Mouse (Mus musculus): ENCODE measurements around the gene Ubqln3. TPM values are rescaled to one million over a fixed set of nuclear protein-coding genes. Genes with fewer than 3 reads are reported as not detected.

Gene Ubqln3
- 0.10 TPM in 1 of 2 replicates, not detected in the other for polyA plus RNA-seq (2015; fragmentation: Nextera tagmentation; extraction: Ambion mirVana)

GRCm38 (mm10) chr7:104143179-104143578, at the start of gene Ubqln3:
Gene Ubqln3 (minus strand): TSS chr7:104143279.
- DNase-seq (ENCODE audit: low spot score), result no peak

DNA sequence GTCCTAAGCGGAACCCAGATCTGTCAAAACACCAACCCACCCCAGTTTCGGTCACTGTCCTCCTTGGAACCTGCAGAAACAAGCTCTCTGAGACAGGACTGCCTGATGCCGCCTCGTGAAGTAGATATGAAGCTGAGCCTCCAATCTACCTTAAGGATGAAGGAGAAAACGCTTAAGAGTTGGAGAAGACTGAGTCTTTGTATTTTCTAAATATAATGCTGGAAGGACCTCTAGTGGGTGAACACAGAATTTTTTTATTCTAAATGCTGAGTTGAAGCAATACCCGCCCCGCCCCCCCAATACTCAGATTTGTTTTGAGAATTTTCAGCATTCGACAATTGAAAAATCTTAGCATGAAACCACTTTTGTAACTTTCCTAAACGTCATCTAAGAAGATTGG, 48.2 kb upstream of the Ubqln3 start:
- DNase-seq (ENCODE audit: low spot score), result peak; percentile 19

- DNase-seq (ENCODE audit: low spot score), result no peak
Measured at GRCm38 (mm10) chr7:104183292-104183691, 40.2 kb upstream of the Ubqln3 start, which contains the start of gene Olfr648. Gene Olfr648 (minus strand): TSS chr7:104183392.

- no peak for DNase-seq (ENCODE audit: low spot score)
Measured at GRCm38 (mm10) chr7:104179074-104179473, 36.0 kb upstream of the Ubqln3 start.

- no peak for DNase-seq (ENCODE audit: low spot score)
Measured at GRCm38 (mm10) chr7:104178422-104179054, 35.5 kb upstream of the Ubqln3 start.

GRCm38 (mm10) chr7:104175085-104175484, 32.0 kb upstream of the Ubqln3 start:
- no peak for DNase-seq (ENCODE audit: low spot score)

DNA sequence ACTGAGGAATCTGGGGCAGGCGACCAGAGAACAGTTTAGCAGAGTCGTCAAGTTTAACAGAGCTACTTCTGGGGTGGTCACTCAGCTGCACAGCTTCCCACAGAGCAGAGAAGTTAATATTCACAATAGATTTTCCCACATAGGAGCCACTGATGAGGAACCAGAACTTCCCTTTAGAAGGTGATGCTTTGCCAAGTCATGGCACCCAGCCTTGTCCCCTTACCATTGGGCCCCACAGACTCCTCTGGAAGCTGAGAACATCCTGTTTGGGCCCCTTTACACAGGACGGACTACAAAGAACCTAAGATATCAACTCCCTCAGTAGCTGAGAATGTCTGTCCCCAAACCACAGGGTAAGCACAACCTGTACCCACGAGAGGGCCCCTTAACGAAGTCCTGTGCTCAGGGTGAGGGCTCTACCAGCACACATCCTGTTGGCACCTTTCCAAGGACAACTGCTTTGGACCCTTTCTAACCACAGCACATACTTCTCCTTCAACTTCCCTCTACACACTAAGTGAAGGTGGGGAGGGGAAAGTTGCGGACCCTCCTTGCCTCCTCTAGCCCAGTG, 26.6 kb upstream of the Ubqln3 start:
- DNase-seq (ENCODE audit: low spot score), result peak; percentile 60

DNA sequence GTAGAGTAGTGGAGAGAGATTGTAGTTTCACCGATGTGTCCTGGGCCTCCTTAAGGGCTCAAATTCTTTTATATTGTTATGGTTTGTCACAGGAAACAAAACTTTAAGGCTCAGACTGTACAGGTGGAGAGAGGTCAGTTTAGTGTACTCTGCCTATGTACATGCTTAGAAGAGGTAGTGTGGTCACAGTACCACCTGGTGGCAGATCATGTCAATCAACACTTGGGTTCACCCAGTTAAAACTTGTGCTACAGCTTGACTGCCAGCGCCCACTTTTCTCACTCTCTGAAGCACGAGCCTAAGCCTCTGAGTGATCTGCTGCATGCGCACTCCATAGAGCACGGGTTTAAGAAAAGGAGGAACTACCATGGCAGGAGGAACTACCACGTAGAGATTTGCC, 24.0 kb upstream of the Ubqln3 start:
- DNase-seq (ENCODE audit: low spot score), result peak; percentile 38

- no peak for DNase-seq (ENCODE audit: low spot score)
Measured at GRCm38 (mm10) chr7:104150456-104150855, 7.4 kb upstream of the Ubqln3 start, which contains the start of gene Ubqlnl. Gene Ubqlnl (minus strand): TSS chr7:104150556.

DNA sequence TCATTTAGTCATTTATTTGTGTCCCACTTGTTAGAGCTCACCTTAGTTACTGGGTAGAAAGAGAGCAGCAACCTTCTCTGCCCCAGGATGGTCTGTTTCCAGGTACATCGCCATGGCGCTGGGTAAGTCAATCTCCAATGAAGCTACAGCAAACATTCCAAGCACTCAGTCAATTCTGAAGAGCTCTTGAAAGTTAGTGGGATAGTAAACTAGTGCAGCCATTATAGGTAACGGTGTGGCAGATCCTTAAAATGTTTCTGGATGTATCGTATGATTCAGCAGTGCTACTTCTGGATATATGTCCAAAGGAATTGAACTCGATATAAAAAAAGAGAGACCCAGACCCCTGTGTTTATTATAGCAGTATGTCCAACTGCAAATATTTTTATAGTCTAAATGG, 5.8 kb downstream of the Ubqln3 start, which contains the start of gene Olfr643:
Gene Olfr643, minus strand, starts transcription at position 101 of the 400 bp plus-strand sequence.
- DNase-seq (ENCODE audit: low spot score), result no peak

DNA sequence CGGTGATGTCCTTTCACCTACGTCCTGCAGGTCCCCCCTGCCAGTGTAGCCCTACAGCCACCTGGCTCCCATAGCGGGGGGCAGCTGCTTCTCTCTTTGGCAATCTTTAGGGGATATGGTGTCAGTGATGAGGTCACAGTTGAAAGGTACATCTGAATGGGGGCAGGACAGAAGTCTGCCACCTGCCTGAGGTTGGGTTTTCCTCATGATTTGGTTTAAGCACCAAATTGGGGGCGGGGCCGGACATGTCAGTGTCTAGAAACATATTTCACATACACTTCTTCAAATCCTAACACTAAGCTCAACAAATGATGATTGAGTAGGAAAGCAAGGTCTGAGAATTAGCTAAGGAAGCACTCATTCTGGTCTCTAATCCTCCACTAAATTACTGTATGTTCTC, 13.4 kb downstream of the Ubqln3 start, which contains the start of gene Ubqln5:
Gene Ubqln5, minus strand, starts transcription at position 101 of the 400 bp plus-strand sequence.
- DNase-seq (ENCODE audit: low spot score), result no peak

DNA sequence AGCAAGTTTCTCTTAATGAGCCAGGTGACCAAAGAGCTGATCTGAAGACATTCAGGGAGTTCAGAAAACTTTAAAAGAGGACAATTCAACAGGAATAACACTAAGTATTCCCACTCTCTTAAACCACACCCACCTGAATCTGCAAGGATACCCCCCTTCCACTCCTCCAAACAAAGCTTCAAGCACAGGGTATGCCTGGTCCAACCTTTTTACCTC, 38.4 kb downstream of the Ubqln3 start, which contains the start of gene Olfr646:
Gene Olfr646, plus strand, starts transcription at position 117 of the 216 bp plus-strand sequence.
- DNase-seq (ENCODE audit: low spot score), result no peak

DNA sequence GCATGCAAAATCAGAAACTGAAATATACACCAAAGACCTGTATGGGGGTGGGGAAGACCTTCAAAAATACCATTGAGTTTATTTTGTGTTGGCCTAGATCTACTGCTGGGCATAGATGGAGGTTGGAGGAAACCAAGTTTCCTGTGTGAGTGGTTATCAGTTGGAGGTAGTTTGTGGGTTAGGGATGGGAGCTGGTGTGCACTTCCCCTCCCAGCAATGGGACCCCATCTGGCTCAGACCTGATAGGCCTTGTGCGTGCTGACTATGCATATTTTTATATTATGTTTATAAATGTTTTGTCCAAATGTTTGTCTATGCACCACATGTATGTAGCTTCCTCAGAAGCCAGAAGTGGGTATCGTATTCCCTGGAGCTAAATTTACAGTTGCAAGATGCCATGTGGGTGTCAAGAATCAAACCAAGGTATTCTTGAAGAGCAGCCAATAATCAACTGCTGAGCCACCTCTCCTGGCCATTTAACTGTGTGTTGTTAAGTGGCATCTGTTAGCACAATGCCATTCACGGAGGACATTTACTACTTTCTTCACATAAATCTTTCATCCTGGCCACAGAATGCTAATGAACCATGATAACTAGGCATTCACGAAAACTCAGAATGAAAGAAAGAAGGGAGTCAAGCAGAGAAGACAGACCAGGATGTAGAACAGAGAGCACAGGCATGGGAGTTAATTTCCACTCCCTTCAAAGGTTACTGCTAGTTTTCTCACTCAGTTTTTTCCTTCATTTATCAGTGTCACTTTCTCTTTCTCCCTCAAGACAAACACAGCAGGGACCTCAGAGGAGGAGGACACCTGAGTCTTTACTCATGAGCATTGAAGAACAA, 38.9 kb downstream of the Ubqln3 start:
- peak; percentile 2 for DNase-seq (ENCODE audit: low spot score)

Other genes starting within 250 kb of the Ubqln3 start
- gene Olfr64, start 248.8 kb downstream of the Ubqln3 start, polyA plus RNA-seq (2015; fragmentation: Nextera tagmentation; extraction: Ambion mirVana), result not detected in 2 replicates
- not detected in 2 replicates for gene Olfr65, start 239.8 kb downstream of the Ubqln3 start, polyA plus RNA-seq (2015; fragmentation: Nextera tagmentation; extraction: Ambion mirVana)
- not detected in 2 replicates for gene Olfr631, start 214.5 kb downstream of the Ubqln3 start, polyA plus RNA-seq (2015; fragmentation: Nextera tagmentation; extraction: Ambion mirVana)
- not detected in 2 replicates for gene Olfr632, start 208.9 kb downstream of the Ubqln3 start, polyA plus RNA-seq (2015; fragmentation: Nextera tagmentation; extraction: Ambion mirVana)
- gene Olfr633, start 198.8 kb downstream of the Ubqln3 start, polyA plus RNA-seq (2015; fragmentation: Nextera tagmentation; extraction: Ambion mirVana), result not detected in 2 replicates
- gene Olfr635, start 172.1 kb downstream of the Ubqln3 start, polyA plus RNA-seq (2015; fragmentation: Nextera tagmentation; extraction: Ambion mirVana), result not detected in 2 replicates
- gene Olfr638, start 144.5 kb downstream of the Ubqln3 start, polyA plus RNA-seq (2015; fragmentation: Nextera tagmentation; extraction: Ambion mirVana), result not detected in 2 replicates
- gene Olfr639, start 126.0 kb downstream of the Ubqln3 start, polyA plus RNA-seq (2015; fragmentation: Nextera tagmentation; extraction: Ambion mirVana), result 0.01 and 0.03 TPM in 2 replicates
- not detected in 2 replicates for gene Olfr640, start 117.7 kb downstream of the Ubqln3 start, polyA plus RNA-seq (2015; fragmentation: Nextera tagmentation; extraction: Ambion mirVana)
- gene Olfr641, start 107.8 kb downstream of the Ubqln3 start, polyA plus RNA-seq (2015; fragmentation: Nextera tagmentation; extraction: Ambion mirVana), result not detected in 2 replicates
- gene Olfr642, start 90.6 kb downstream of the Ubqln3 start, polyA plus RNA-seq (2015; fragmentation: Nextera tagmentation; extraction: Ambion mirVana), result not detected in 2 replicates
- gene 4930516K23Rik, start 81.8 kb downstream of the Ubqln3 start, polyA plus RNA-seq (2015; fragmentation: Nextera tagmentation; extraction: Ambion mirVana), result not detected in 2 replicates
- gene Olfr644, start 71.4 kb downstream of the Ubqln3 start, polyA plus RNA-seq (2015; fragmentation: Nextera tagmentation; extraction: Ambion mirVana), result not detected in 2 replicates
- not detected in 2 replicates for gene Olfr645, start 57.8 kb downstream of the Ubqln3 start, polyA plus RNA-seq (2015; fragmentation: Nextera tagmentation; extraction: Ambion mirVana)
- 0.10 TPM in 1 of 2 replicates, not detected in the other for gene Olfr646, start 38.4 kb downstream of the Ubqln3 start, polyA plus RNA-seq (2015; fragmentation: Nextera tagmentation; extraction: Ambion mirVana)
- gene Ubqln5, start 13.5 kb downstream of the Ubqln3 start, polyA plus RNA-seq (2015; fragmentation: Nextera tagmentation; extraction: Ambion mirVana), result not detected in 2 replicates
- gene Olfr643, start 5.9 kb downstream of the Ubqln3 start, polyA plus RNA-seq (2015; fragmentation: Nextera tagmentation; extraction: Ambion mirVana), result not detected in 2 replicates
- gene Ubqlnl, start 7.3 kb upstream of the Ubqln3 start, polyA plus RNA-seq (2015; fragmentation: Nextera tagmentation; extraction: Ambion mirVana), result not detected in 2 replicates
- 0.45 and 0.65 TPM in 2 replicates for gene Olfm5, start 21.6 kb upstream of the Ubqln3 start, polyA plus RNA-seq (2015; fragmentation: Nextera tagmentation; extraction: Ambion mirVana)
- 0.08 and 0.10 TPM in 2 replicates for gene Olfr648, start 40.1 kb upstream of the Ubqln3 start, polyA plus RNA-seq (2015; fragmentation: Nextera tagmentation; extraction: Ambion mirVana)
- gene Olfr649, start 52.7 kb upstream of the Ubqln3 start, polyA plus RNA-seq (2015; fragmentation: Nextera tagmentation; extraction: Ambion mirVana), result not detected in 2 replicates
- 0.75 and 0.99 TPM in 2 replicates for gene Trim6, start 75.5 kb upstream of the Ubqln3 start, polyA plus RNA-seq (2015; fragmentation: Nextera tagmentation; extraction: Ambion mirVana)
- 10.4 and 12.0 TPM in 2 replicates for gene Trim34a, start 101.2 kb upstream of the Ubqln3 start, polyA plus RNA-seq (2015; fragmentation: Nextera tagmentation; extraction: Ambion mirVana)
- 2.8 and 3.1 TPM in 2 replicates for gene Trim5, start 144.8 kb upstream of the Ubqln3 start, polyA plus RNA-seq (2015; fragmentation: Nextera tagmentation; extraction: Ambion mirVana)
- gene Trim12a, start 172.2 kb upstream of the Ubqln3 start, polyA plus RNA-seq (2015; fragmentation: Nextera tagmentation; extraction: Ambion mirVana), result 47.9 and 53.1 TPM in 2 replicates
- gene Trim34b, start 186.2 kb upstream of the Ubqln3 start, polyA plus RNA-seq (2015; fragmentation: Nextera tagmentation; extraction: Ambion mirVana), result 0.10 and 0.22 TPM in 2 replicates
- 7.8 and 9.6 TPM in 2 replicates for gene Trim12c, start 210.1 kb upstream of the Ubqln3 start, polyA plus RNA-seq (2015; fragmentation: Nextera tagmentation; extraction: Ambion mirVana)
- gene Trim30b, start 226.6 kb upstream of the Ubqln3 start, polyA plus RNA-seq (2015; fragmentation: Nextera tagmentation; extraction: Ambion mirVana), result 0.21 and 0.46 TPM in 2 replicates